Mouse (Mus musculus) bone marrow, adult 2 months (tissue): ENCODE measurements at regions not wholly inside any gene's neighbourhood (a gene's known extent, or its start where the extent isn't known, plus 50 kb on each side); places are given as distances from the start of the nearest gene placed in this dataset.

Source experiments
- CTCF ChIP-seq: fragments of 200-500 bp; IDR thresholded peaks from 2 replicates; pipeline ENCODE4 v1.5.1; 2011; ENCODE audit warnings: low read length, control low read depth; ENCODE audit not compliant: control insufficient read depth, insufficient read depth
- POLR2A ChIP-seq: fragments of 200-500 bp; IDR thresholded peaks from 2 replicates; pipeline ENCODE4 v1.6.1; 2011; ENCODE audit warnings: low read depth, mild to moderate bottlenecking, control low read depth, low read length, borderline replicate concordance; ENCODE audit not compliant: control insufficient read depth

DNA sequence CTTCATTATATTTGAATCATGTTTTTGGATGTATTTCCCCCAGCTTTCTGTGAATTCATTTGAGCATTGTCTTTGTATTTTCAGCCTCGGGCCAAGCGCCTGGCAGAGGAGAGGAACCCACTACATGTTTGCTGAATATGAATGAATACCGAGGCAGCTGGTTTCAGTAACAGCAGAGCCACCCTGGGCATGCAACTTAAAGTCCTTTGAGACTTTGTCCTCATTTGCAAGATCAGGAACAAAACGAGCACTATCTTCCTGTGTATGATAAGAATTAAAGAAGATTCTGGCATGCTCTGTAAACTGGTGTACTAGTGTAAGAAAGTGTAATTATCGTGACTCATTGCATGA lies 265.0 kb downstream of the Spry2 start:
- TF ChIP-seq CTCF, result no peak
- TF ChIP-seq POLR2A, result no peak
